Mouse (Mus musculus) CD4-positive naive resting alpha-beta T cell, adult 57 days (primary cell): ENCODE data around the gene Krtap1-5. TPM values are rescaled to one million over a fixed set of nuclear protein-coding genes. Genes with fewer than 3 reads are reported as not detected.

Experiments used
- total RNA-seq: library from RNA; stranded (reverse); gene quantifications from one replicate; pipeline ENCODE4 v1.2.4, GENCODE M21; 2023

Krtap1-5 gene
- not detected for total RNA-seq

DNA sequence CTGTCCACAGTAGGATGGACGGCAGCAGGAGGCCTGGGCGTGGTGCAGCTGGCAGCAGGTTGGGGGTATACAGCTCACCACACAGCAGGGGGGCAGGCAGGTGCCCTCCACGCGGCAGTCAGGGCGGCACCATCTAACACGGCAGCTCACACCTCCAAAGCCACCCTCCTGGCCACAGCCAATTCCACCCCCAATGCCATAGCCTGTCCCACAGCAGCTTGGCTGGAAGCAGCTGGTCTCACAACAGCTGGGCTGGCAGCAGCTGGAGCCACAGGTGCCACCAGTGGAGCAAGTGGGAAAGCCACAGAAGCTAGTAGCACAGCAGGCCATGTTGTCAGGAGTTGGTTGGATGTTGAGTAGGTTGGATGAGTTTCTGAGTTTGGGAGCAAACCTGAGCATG lies at the start of gene Krtap1-5:
Gene Krtap1-5 (minus strand): TSS at position 381 of the 400 bp plus-strand sequence.

GRCm38 (mm10) chr11:99628138-99628537 lies 47.3 kb upstream of the Krtap1-5 start, which contains the start of gene Krtap4-1:
Gene Krtap4-1, minus strand, starts transcription at chr11:99628238.

GRCm38 (mm10) chr11:99620335-99620734 lies 39.5 kb upstream of the Krtap1-5 start, which contains the start of gene Gm11562:
Gene Gm11562, minus strand, starts transcription at chr11:99620435.

GRCm38 (mm10) chr11:99614796-99615363 lies 34.1 kb upstream of the Krtap1-5 start, which contains the start of gene Krtap2-4:
Gene Krtap2-4, minus strand, starts transcription at chr11:99614846.

DNA sequence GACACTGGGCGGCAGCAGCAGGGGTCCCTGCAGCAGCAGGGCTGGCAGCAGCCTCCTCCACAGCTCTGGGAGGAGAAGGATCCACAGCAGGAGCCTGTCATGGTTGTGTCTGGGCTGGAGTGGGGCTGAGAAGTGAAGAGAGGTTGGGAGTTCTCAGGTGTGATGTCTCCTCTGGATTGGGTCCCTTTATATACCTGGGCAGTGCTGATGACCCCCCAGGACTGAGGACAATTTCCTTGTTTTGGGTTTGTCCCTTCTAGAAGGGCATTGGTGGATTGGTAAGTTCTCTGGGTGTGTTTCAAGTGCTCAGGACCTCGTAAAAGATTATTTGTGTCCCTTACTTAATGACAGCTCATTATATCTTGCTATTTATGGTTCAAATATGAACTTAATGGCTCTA lies 29.3 kb upstream of the Krtap1-5 start, which contains the start of gene Gm11937:
Gene Gm11937 (minus strand): TSS at position 101 of the 400 bp plus-strand sequence.

DNA sequence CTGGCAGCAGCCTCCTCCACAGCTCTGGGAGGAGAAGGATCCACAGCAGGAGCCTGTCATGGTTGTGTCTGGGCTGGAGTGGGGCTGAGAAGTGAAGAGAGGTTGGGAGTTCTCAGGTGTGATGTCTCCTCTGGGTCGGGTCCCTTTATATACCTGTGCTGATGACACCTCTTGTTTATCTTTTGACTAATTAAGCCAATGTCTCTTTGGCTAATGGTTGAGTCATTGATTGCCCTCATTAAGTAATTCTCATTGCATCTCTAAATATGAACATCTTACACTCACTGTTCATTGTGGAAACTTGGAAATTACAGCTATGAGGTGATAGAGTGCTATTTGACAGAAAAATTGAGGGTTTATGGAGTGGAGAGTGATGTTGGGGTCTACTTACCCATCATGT lies 22.4 kb upstream of the Krtap1-5 start, which contains the start of gene Gm11938:
Gene Gm11938 (minus strand): TSS at position 101 of the 400 bp plus-strand sequence.

GRCm38 (mm10) chr11:99597742-99598141 lies 16.9 kb upstream of the Krtap1-5 start, which contains the start of gene Krtap9-3:
Gene Krtap9-3, minus strand, starts transcription at chr11:99598105.

DNA sequence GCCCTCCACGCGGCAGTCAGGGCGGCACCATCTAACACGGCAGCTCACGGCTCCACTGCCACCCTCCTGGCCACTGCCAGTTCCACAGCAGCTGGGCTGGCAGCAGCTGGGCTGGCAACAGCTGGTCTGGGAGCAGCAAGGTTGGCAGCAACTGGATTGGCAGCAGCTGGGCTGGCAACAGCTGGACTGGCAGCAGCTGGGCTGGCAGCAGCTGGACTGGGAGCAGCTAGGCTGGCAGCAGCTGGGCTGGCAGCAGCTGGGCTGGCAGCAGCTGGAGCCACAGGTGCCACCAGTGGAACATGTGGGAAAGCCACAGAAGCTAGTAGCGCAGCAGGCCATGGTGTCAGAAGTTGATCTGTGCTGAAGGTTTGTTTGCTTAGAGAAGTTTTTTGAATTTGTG lies 10.2 kb upstream of the Krtap1-5 start, which contains the start of gene Krtap1-3:
Gene Krtap1-3 (minus strand): TSS at position 359 of the 400 bp plus-strand sequence.

DNA sequence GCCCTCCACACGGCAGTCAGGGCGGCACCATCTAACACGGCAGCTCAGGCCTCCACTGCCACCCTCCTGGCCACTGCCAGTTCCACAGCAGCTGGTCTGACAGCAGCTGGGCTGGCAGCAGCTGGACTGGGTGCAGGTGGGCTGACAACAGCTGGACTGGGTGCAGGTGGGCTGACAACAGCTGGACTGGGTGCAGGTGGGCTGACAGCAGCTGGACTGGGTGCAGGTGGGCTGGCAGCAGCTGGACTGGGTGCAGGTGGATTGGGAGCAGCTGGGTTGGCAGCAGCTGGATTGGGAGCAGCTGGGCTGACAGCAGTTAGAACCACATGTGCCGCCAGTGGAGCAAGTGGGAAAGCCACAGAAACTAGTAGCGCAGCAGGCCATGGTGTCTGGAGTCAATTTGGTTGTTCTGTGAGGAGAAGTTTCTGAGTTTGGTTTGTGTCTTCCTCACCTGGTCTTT lies 2.5 kb upstream of the Krtap1-5 start, which contains the start of gene Krtap1-4:
Gene Krtap1-4 (minus strand): TSS at position 410 of the 460 bp plus-strand sequence.

DNA sequence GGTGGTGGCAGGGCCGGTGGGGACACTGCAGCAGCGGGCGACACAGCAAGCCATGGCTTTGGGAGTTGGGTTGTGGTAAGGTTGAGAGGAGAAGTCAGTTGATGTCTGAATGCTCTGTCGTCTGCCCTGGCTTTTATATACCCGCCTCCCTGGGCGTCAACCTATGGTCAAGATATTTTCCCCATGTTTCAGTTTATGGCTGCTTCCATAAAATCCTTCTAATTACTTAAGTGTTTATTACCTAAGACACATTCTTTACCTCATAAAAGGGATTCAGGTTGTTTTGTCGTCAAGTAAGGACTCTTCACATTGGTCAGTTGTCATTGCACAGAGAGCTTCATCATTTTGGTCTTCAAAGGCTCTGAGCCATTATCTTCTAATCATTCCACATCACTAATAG lies 14.3 kb downstream of the Krtap1-5 start, which contains the start of gene Krtap3-1:
Gene Krtap3-1 (minus strand): TSS at position 101 of the 400 bp plus-strand sequence.

DNA sequence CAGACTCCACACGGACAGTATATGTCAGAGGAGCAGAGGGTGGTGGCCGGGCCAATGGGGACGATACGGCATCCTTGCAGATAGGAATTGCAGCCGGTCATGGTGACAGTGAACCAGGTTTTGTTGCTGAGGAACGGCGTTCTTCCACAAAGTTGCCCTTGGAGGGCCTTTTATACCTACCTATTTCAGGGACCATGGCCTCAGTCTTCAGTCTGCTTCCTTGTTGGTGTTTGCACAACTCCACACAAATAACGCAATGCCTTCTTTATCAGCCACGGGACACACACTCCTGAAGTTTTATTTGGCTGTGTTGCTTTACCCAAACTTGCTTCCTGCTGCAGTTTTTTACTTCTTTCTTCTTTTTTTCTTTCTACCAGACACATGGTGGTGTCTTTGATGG lies 21.4 kb downstream of the Krtap1-5 start, which contains the start of gene Gm11939:
Gene Gm11939 (minus strand): TSS at position 101 of the 400 bp plus-strand sequence.

DNA sequence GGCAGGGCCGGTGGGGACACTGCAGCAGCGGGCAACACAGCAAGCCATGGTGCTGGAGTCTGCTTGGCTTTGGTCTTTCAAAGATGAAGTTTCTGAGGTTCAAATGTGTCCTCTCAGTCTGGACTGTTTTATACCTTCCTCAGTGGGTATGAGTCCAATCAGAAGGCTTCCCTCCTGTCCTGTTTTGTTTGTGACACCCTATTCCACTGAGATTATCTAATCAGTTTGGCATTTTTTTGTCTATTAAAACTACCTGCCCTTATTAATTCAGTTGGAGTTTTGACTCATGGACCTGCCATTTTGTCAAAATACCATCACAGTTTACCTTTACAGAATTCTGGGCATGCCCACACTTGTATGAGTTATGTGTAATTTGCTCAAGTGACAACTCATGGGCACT lies 24.1 kb downstream of the Krtap1-5 start, which contains the start of gene Krtap3-2:
Gene Krtap3-2 (minus strand): TSS at position 101 of the 400 bp plus-strand sequence.

DNA sequence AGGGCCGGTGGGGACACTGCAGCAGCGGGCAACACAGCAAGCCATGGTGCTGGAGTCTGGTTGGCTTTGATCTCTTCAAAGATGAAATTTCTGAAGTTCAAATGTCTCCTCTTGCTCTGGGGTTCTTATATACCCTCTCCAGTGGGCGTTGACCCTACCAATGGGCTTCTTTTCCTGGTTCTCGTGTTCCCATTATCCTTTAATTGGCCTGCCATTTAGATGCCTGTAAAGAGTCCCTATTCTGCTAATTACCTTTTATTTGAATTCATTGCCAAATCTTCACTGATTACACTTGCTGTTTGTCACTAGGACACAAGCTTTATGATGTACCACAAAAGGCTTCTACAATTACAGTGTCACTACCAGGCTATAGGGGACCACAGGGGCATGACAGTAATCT lies 30.1 kb downstream of the Krtap1-5 start, which contains the start of gene Krtap3-3:
Gene Krtap3-3 (minus strand): TSS at position 101 of the 400 bp plus-strand sequence.

Other genes starting within 250 kb of the Krtap1-5 start
- gene Krt26, start 243.1 kb downstream of the Krtap1-5 start, total RNA-seq = not detected
- gene Krt27, start 229.9 kb downstream of the Krtap1-5 start, total RNA-seq = not detected
- not detected for gene Krt28, start 206.1 kb downstream of the Krtap1-5 start, total RNA-seq
- gene Krt10, start 191.7 kb downstream of the Krtap1-5 start, total RNA-seq = 1.2 TPM
- gene Krt12, start 158.8 kb downstream of the Krtap1-5 start, total RNA-seq = not detected
- gene Krt20, start 142.9 kb downstream of the Krtap1-5 start, total RNA-seq = not detected
- gene Krt23, start 87.9 kb downstream of the Krtap1-5 start, total RNA-seq = not detected
- not detected for gene Krt39, start 59.7 kb downstream of the Krtap1-5 start, total RNA-seq
- not detected for gene Krt40, start 37.9 kb downstream of the Krtap1-5 start, total RNA-seq
- gene Krtap3-3, start 30.2 kb downstream of the Krtap1-5 start, total RNA-seq = not detected
- not detected for gene Krtap3-2, start 24.2 kb downstream of the Krtap1-5 start, total RNA-seq
- gene Gm11939, start 21.6 kb downstream of the Krtap1-5 start, total RNA-seq = not detected
- not detected for gene Krtap3-1, start 14.4 kb downstream of the Krtap1-5 start, total RNA-seq
- not detected for gene Krtap1-4, start 2.6 kb upstream of the Krtap1-5 start, total RNA-seq
- gene Krtap1-3, start 10.3 kb upstream of the Krtap1-5 start, total RNA-seq = not detected
- not detected for gene Krtap9-3, start 17.1 kb upstream of the Krtap1-5 start, total RNA-seq
- not detected for gene Gm11938, start 22.3 kb upstream of the Krtap1-5 start, total RNA-seq
- not detected for gene Gm11937, start 29.2 kb upstream of the Krtap1-5 start, total RNA-seq
- not detected for gene Krtap2-4, start 33.8 kb upstream of the Krtap1-5 start, total RNA-seq
- gene Gm11562, start 39.4 kb upstream of the Krtap1-5 start, total RNA-seq = not detected
- not detected for gene Krtap4-1, start 47.2 kb upstream of the Krtap1-5 start, total RNA-seq
- not detected for gene Krtap4-2, start 54.1 kb upstream of the Krtap1-5 start, total RNA-seq
- gene Krtap4-7, start 63.1 kb upstream of the Krtap1-5 start, total RNA-seq = not detected
- gene Gm11555, start 69.2 kb upstream of the Krtap1-5 start, total RNA-seq = not detected
- gene Gm11563, start 77.9 kb upstream of the Krtap1-5 start, total RNA-seq = not detected
- not detected for gene Krtap4-6, start 84.9 kb upstream of the Krtap1-5 start, total RNA-seq
- not detected for gene Gm14190, start 109.7 kb upstream of the Krtap1-5 start, total RNA-seq
- not detected for gene Gm14180, start 153.3 kb upstream of the Krtap1-5 start, total RNA-seq
- gene Gm11595, start 191.9 kb upstream of the Krtap1-5 start, total RNA-seq = not detected
- gene Krtap4-8, start 199.7 kb upstream of the Krtap1-5 start, total RNA-seq = not detected
- gene Krtap4-9, start 204.2 kb upstream of the Krtap1-5 start, total RNA-seq = not detected
- gene Gm11596, start 212.5 kb upstream of the Krtap1-5 start, total RNA-seq = not detected
- not detected for gene Gm11569, start 217.9 kb upstream of the Krtap1-5 start, total RNA-seq
- not detected for gene Gm11554, start 223.4 kb upstream of the Krtap1-5 start, total RNA-seq
- not detected for gene Krtap4-13, start 228.9 kb upstream of the Krtap1-5 start, total RNA-seq
- not detected for gene Gm11564, start 234.7 kb upstream of the Krtap1-5 start, total RNA-seq